Mouse (Mus musculus) lung, embryonic 15.5 days (tissue): ENCODE measurements around the gene Hbp1. TPM values are rescaled to one million over a fixed set of nuclear protein-coding genes. Genes with fewer than 3 reads are reported as not detected.
A peak's percentile ranks its signal among the peaks of the same experiment; 100 is the strongest.

ENCODE experiments used
- ATAC-seq: fragments of 200-750 bp; cut with Nextera tagmentation; 2 replicates; pipeline ENCODE4 v1.8.0; 2017; ENCODE audit warnings: moderate number of reproducible peaks, borderline replicate concordance; ENCODE audit not compliant: low FRiP score, low TSS enrichment; ENCODE audit errors: extremely low read depth
- H3K27ac ChIP-seq: fragments of 300-500 bp; sonication (generic); 2 replicates; pipeline ENCODE4 v1.5.1; 2015; ENCODE audit warnings: moderate library complexity, mild to moderate bottlenecking, inconsistent platforms
- H3K27me3 ChIP-seq: fragments of 300-500 bp; sonication (generic); 2 replicates; pipeline ENCODE4 v1.6.1; 2015; ENCODE audit warnings: inconsistent platforms
- H3K36me3 ChIP-seq: fragments of 300-500 bp; sonication (generic); 2 replicates; pipeline ENCODE4 v1.6.1; 2015; ENCODE audit warnings: inconsistent platforms
- H3K4me1 ChIP-seq: fragments of 300-500 bp; sonication (generic); 2 replicates; pipeline ENCODE4 v1.6.1; 2015; ENCODE audit warnings: inconsistent platforms
- H3K4me2 ChIP-seq: fragments of 300-500 bp; sonication (generic); 2 replicates; pipeline ENCODE4 v1.6.1; 2015; ENCODE audit warnings: inconsistent platforms, mild to moderate bottlenecking, moderate library complexity
- H3K4me3 ChIP-seq: fragments of 300-500 bp; sonication (generic); 2 replicates; pipeline ENCODE4 v1.5.1; 2015; ENCODE audit warnings: mild to moderate bottlenecking, inconsistent platforms
- H3K9ac ChIP-seq: fragments of 300-500 bp; sonication (generic); 2 replicates; pipeline ENCODE4 v1.6.1; 2015; ENCODE audit warnings: inconsistent platforms
- H3K9me3 ChIP-seq: fragments of 300-500 bp; sonication (generic); 2 replicates; pipeline ENCODE4 v1.6.1; 2016; ENCODE audit warnings: inconsistent platforms
- WGBS: fragments of 180-500 bp; shearing (Covaris S2); methylation state at CpG from one replicate; pipeline ENCODE4 v1.1.7; 2015; 5-methylcytosine and 5-hydroxymethylcytosine counted together
- polyA plus RNA-seq: library from polyadenylated mRNA; unstranded; fragments of >200 nt; fragmentation: Nextera tagmentation; extraction: Ambion mirVana; gene quantifications from 2 replicates; pipeline ENCODE4 v1.2.1, GENCODE M21; 2015

Gene Hbp1
- polyA plus RNA-seq: 126 and 133 TPM in 2 replicates

DNA sequence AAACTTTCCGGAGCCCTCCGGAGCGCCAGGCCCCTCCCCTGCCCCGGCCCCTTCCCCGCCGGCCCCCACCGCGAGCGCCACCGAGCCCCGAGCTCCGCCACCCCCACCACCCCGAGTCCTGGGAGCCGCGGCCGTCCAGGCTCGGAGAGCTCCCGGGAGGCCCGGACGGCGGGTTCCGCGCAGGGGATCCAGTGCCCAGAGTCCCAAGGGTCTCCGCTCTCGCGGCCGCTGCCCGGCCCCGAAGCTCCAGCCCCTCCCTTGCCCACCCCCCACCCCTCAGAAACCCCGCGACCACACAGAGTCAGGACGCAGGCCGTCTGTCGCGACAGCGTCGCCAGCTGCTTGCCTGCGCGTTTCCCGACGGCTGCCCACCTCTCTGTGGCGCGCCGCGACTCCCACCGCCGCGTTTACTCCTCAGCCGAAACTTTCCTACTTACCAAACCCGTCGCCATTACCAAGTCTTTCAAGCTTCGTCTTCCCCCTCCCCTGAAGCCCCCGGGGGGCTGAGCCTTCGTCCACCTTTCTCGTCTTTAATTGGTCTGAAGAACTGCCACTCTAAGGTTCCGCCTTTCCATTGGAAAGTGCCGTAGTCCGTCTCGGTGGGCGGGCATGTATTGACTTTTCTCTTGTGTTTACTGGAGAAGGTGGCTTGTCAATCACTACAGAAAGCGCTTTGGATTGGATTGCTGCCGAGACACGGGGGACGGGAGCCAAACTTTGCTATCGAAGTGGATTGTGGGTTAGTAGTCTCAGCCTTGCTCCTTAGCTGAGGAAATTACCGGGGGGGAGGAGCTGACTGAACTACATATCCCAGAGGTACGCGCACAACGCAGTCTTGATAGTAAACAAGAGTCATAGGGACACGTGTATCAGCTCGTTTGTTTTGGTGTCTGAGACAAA lies at the start of gene Hbp1:
TSS of gene Hbp1 (minus strand) at position 777 of the 900 bp plus-strand sequence.
- peak within 1 kb of the TSS; percentile 85 for H3K9ac ChIP-seq
- 0 out of 2 replicates have a peak, but pooled peaks cover 2% of the 10 kb centered on the region for H3K4me1 ChIP-seq
- peak; percentile 97 for ATAC-seq
- H3K4me2 ChIP-seq: peak within 1 kb of the TSS; percentile 59
- H3K36me3 ChIP-seq: no peaks in the 10 kb centered on the region
- H3K4me3 ChIP-seq: peak within 1 kb of the TSS; percentile 85
- H3K27ac ChIP-seq: peak within 1 kb of the TSS; percentile 99
- under 1% methylated on average over 68 of the region's 71 CpGs for WGBS
- no peaks in the 10 kb centered on the region for H3K9me3 ChIP-seq
- H3K27me3 ChIP-seq: no peaks in the 10 kb centered on the region

DNA sequence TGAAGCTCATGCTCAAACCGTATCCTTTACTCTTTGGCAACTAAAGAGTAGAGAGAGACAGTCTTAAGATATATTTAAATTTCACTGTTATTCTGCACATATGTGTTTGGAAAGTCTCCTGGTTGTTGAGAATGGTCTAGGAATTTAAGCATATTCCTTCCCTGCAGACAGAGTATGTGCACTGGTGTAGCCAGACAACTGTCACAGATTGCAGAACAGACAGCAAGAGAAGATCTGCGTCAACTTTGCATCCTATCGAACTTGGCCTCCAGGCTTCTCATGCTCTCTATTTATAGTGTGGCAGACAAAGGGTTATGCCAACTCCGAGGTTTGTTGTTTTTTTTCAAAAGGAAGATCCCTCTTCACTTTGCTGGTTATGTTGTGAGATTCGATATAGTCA lies 48.4 kb upstream of the Hbp1 start:
- H3K27me3 ChIP-seq: no peaks in the 10 kb centered on the region
- H3K36me3 ChIP-seq: no peaks in the 10 kb centered on the region
- 64% methylated on average over 5 of the region's 5 CpGs for WGBS
- H3K27ac ChIP-seq: no peak overlapping the region
- H3K4me1 ChIP-seq: peaks cover 10% of the 10 kb centered on the region
- ATAC-seq: no peak
- no peak overlapping the region for H3K4me3 ChIP-seq
- H3K9me3 ChIP-seq: no peaks in the 10 kb centered on the region
- H3K4me2 ChIP-seq: no peak overlapping the region
- no peak overlapping the region for H3K9ac ChIP-seq

DNA sequence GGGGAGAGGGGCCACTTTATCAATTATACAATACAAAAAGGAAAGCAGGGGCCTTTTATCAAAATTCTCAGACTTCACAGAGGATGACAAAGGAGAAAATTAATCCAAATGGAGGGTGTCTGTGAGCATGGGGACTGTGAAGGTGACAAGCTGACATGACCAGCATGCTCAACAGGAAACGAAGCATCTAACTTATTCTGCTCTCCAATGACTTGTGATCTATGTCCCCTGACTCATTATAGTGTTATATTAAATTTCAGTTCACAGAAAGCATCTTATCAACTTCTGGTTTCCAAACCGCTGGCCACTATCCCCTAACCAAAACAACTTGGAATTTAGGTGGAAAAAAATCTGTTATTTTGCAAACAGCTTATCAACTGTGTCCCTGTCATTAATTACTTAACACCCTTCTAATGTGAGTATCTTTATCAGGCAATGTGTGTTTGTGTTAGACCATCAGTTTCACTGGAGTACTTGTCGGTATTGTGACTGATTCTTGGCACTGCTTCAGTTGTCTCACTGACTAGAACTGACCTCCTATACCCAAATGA lies 47.1 kb upstream of the Hbp1 start:
- no peaks in the 10 kb centered on the region for H3K27me3 ChIP-seq
- H3K9ac ChIP-seq: no peak overlapping the region
- H3K9me3 ChIP-seq: no peaks in the 10 kb centered on the region
- peaks cover 10% of the 10 kb centered on the region for H3K4me1 ChIP-seq
- H3K4me3 ChIP-seq: no peak overlapping the region
- WGBS: 31% methylated on average over 3 of the region's 3 CpGs
- H3K27ac ChIP-seq: no peak overlapping the region
- no peak overlapping the region for H3K4me2 ChIP-seq
- ATAC-seq: no peak
- no peaks in the 10 kb centered on the region for H3K36me3 ChIP-seq

DNA sequence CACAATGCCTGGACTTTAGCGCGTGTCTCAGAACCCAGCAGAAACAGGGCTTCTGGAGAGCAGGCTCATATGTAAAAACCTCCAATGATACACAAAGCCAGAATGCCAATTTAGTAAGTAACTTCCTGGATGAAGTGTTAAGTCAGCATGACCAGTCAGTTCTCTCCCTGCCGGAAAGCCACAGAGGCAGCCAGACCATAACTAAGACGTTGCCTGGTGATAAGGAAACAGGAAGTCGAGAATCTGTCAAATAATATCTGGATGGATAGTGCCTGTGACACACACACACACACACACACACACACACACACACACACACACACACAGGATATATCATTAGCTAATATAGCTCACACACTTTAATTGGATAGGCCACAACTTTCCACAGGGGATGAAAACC lies 46.5 kb upstream of the Hbp1 start:
- Histone ChIP-seq H3K4me1 (peaks cover 10% of the 10 kb centered on the region), H3K36me3 (no peaks in the 10 kb centered on the region), H3K9ac (no peak overlapping the region), H3K4me2 (no peak overlapping the region), H3K27me3 (no peaks in the 10 kb centered on the region), H3K27ac (no peak overlapping the region), H3K4me3 (no peak overlapping the region), H3K9me3 (no peaks in the 10 kb centered on the region)
- peak; percentile 49; the same call in 1 of the 2 replicates for ATAC-seq
- WGBS: 29% methylated on average over 5 of the region's 5 CpGs

DNA sequence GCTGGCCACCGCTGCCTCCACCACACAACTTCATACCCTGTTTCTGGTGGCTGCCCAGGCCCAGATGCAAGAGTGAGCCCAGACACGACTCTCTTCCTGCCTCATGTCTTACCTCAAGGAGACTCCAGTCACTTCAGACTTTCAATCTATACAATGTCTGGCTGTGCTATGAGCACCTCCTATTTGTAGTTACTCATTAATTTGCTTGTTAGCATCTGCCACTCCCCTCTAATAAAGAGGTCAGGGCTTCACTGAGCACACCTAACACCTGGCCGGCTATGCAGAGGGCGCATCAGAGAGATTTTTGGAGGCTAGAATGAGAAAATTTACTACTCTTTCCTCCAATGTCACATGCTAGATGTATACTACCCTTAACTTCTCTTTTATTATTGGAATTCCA lies 40.2 kb upstream of the Hbp1 start:
- no peaks in the 10 kb centered on the region for H3K27me3 ChIP-seq
- no peak overlapping the region for H3K4me2 ChIP-seq
- H3K4me1 ChIP-seq: no peaks in the 10 kb centered on the region
- H3K27ac ChIP-seq: no peak overlapping the region
- H3K4me3 ChIP-seq: no peak overlapping the region
- no peak for ATAC-seq
- WGBS: 78% methylated on average over 4 of the region's 4 CpGs
- no peaks in the 10 kb centered on the region for H3K9me3 ChIP-seq
- no peak overlapping the region for H3K9ac ChIP-seq
- no peaks in the 10 kb centered on the region for H3K36me3 ChIP-seq

DNA sequence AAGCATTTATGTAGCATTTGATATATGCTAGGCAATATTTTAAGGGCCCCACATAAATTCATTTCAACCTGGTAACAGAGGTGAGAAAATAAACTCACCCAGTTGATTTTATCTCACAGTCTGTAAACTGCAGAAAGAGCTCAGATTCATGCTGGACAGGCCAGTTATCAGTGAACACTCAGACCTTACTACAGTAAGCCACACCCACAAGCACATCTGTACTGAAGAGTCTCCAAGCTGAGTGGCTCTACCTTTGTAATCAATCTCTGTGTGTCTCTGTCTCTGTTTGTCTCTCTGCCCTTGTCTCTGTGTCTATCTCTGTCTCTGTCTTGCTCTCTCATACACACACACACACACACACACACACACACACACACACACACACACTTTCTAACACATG lies 39.4 kb upstream of the Hbp1 start:
- no peak overlapping the region for H3K9ac ChIP-seq
- no peaks in the 10 kb centered on the region for H3K9me3 ChIP-seq
- no peaks in the 10 kb centered on the region for H3K36me3 ChIP-seq
- H3K4me3 ChIP-seq: no peak overlapping the region
- no peak for ATAC-seq
- H3K27me3 ChIP-seq: no peaks in the 10 kb centered on the region
- H3K4me2 ChIP-seq: no peak overlapping the region
- no peak overlapping the region for H3K27ac ChIP-seq
- no peaks in the 10 kb centered on the region for H3K4me1 ChIP-seq

DNA sequence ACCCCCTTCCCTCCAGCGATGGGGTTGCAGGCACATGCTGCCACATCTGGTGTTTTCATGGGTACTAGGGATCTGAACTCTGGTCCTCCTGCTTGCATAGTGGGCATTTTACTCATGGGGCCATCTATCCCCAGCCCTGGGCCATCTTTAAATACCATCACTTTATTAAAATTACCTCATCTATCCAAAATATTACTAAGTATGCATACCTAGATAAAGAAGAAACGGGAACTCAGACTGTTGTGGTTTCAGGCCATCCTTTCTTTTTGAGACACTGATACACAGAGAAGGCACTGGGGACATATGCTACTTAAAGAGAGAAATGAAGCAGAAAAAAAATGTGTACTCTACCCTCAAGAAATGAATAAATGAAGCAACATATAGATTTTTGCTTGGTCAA lies 36.1 kb upstream of the Hbp1 start:
- H3K4me1 ChIP-seq: no peaks in the 10 kb centered on the region
- ATAC-seq: no peak
- no peak overlapping the region for H3K27ac ChIP-seq
- H3K4me2 ChIP-seq: no peak overlapping the region
- 82% methylated on average over 2 of the region's 2 CpGs for WGBS
- no peaks in the 10 kb centered on the region for H3K27me3 ChIP-seq
- no peaks in the 10 kb centered on the region for H3K9me3 ChIP-seq
- H3K9ac ChIP-seq: no peak overlapping the region
- no peak overlapping the region for H3K4me3 ChIP-seq
- no peaks in the 10 kb centered on the region for H3K36me3 ChIP-seq

DNA sequence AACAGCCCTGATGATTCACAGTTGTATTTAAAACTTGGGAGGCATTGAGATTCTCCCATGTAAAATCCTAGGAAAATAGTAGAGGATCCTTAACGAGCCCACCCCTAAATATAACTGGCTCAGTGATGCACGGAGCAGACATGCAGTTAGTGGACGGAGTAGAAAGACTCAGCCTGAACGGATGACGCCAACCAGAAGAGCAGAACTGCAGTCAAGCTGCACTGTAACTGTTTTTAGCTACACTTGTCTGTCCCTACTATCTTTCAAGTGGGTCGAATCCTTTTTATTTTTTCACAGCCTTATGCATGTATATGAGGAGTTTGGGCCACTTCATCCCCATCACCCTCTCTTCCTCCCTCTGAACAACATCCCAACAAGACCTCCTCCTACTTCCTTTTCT lies 35.4 kb upstream of the Hbp1 start:
- no peaks in the 10 kb centered on the region for H3K36me3 ChIP-seq
- H3K27ac ChIP-seq: no peak overlapping the region
- H3K4me1 ChIP-seq: no peaks in the 10 kb centered on the region
- no peaks in the 10 kb centered on the region for H3K9me3 ChIP-seq
- WGBS: 93% methylated on average over 6 of the region's 6 CpGs
- no peaks in the 10 kb centered on the region for H3K27me3 ChIP-seq
- no peak for ATAC-seq
- H3K4me3 ChIP-seq: no peak overlapping the region
- H3K4me2 ChIP-seq: no peak overlapping the region
- no peak overlapping the region for H3K9ac ChIP-seq

DNA sequence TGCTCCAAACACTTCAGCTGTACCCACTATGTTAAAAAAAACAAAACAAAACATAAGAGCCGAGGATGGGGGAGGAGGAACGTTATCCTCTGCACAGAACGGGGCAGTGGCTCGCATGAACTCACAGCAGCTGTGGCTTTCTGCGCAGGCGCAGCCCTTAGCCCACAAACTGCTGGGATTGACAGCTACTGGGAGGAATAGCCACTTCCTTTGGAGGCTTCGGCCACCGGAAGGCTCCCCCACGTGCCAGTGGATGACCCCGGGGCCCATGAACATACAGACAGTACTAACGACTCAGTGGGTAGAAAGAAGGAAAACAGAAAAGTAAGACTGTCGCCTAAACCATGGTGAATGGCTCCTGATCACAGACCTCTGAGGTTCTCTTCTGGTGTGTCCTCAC lies 34.3 kb upstream of the Hbp1 start:
- no peak for ATAC-seq
- no peaks in the 10 kb centered on the region for H3K9me3 ChIP-seq
- 59% methylated on average over 12 of the region's 12 CpGs for WGBS
- no peak overlapping the region for H3K4me2 ChIP-seq
- no peaks in the 10 kb centered on the region for H3K36me3 ChIP-seq
- no peak overlapping the region for H3K4me3 ChIP-seq
- no peaks in the 10 kb centered on the region for H3K4me1 ChIP-seq
- H3K27me3 ChIP-seq: no peaks in the 10 kb centered on the region
- H3K27ac ChIP-seq: no peak overlapping the region
- H3K9ac ChIP-seq: no peak overlapping the region

DNA sequence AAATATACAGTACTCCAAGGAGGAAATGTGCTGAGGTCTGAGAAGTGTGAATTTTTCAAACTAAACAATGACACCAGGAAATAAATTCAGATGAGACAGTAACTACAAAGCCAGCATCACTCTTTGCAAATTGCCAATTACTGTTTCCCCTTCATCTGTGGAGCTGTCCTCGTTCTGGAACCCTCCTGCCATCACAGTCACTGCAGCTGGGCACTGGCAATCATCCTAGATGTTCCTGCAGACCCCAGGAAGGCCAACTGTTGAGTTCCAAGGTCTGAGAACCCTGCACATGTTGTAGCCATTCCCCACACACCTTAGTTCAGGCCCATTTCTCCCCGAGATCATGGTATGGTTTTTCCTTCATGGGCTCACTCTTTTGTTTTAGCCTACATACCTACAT lies 33.9 kb upstream of the Hbp1 start:
- Histone ChIP-seq H3K4me2 (no peak overlapping the region), H3K27me3 (no peaks in the 10 kb centered on the region), H3K4me1 (no peaks in the 10 kb centered on the region), H3K27ac (no peak overlapping the region), H3K4me3 (no peak overlapping the region), H3K9me3 (no peaks in the 10 kb centered on the region), H3K9ac (no peak overlapping the region), H3K36me3 (no peaks in the 10 kb centered on the region)
- ATAC-seq: no peak
- WGBS: 51% methylated on average over 2 of the region's 2 CpGs

DNA sequence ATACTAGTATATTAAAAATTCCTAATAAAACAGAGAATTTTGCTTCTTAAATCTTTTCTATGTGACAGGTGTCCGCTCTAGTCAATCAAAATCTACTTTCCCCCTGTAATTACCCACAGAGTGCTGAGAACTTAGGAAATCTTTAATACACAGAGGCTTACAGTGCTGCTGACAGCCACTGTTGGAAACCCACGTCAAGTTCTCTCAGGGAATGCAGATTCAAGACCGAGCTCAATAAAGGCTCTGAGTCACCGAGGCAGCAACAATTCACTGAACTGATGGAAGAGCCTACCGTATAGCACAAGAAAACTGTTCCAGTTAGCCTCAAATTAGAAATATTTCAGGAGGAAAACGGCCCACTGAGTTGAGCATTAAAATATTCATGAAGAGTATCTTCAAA lies 33.4 kb upstream of the Hbp1 start:
- no peaks in the 10 kb centered on the region for H3K9me3 ChIP-seq
- H3K9ac ChIP-seq: no peak overlapping the region
- H3K27me3 ChIP-seq: no peaks in the 10 kb centered on the region
- 76% methylated on average over 6 of the region's 6 CpGs for WGBS
- H3K4me2 ChIP-seq: no peak overlapping the region
- ATAC-seq: no peak
- no peaks in the 10 kb centered on the region for H3K36me3 ChIP-seq
- H3K4me1 ChIP-seq: no peaks in the 10 kb centered on the region
- no peak overlapping the region for H3K4me3 ChIP-seq
- no peak overlapping the region for H3K27ac ChIP-seq

DNA sequence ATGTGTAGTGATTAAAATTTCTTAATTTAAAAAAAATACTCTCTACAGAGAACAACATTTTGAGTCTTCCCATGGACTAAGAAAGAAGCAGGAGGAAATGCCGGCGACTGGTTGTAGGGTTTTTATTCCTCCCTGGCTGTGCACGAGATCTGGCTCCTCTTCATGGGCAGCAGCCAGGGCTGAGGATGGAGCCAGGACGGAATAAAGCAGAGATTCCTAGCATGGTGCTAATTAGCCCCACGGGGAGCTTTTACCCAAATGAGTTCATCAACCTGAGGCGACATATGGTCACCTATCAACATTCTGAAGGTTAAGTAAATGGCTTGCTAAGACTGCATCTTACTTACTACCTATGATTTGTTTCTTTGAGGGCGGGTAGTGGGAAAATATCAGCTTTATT lies 32.9 kb upstream of the Hbp1 start:
- WGBS: 60% methylated on average over 7 of the region's 7 CpGs
- H3K9me3 ChIP-seq: no peaks in the 10 kb centered on the region

More for the DNA sequence above, 32.9 kb upstream of the Hbp1 start:
- no peaks in the 10 kb centered on the region for H3K4me1 ChIP-seq
- H3K4me2 ChIP-seq: no peak overlapping the region
- H3K9ac ChIP-seq: no peak overlapping the region
- no peak overlapping the region for H3K27ac ChIP-seq
- H3K4me3 ChIP-seq: no peak overlapping the region
- H3K27me3 ChIP-seq: no peaks in the 10 kb centered on the region
- ATAC-seq: no peak
- no peaks in the 10 kb centered on the region for H3K36me3 ChIP-seq
